Mouse (Mus musculus): ENCODE measurements around the gene Gm20388. TPM values are rescaled to one million over a fixed set of nuclear protein-coding genes. Genes with fewer than 3 reads are reported as not detected.

The Gm20388 gene
- total RNA-seq, 4 experiments from 2014 or later: 0.17 to 15.1 (median 6.6) TPM

- DNase-seq (ENCODE audit: low spot score in 2 of 2): no peak
Measured at GRCm38 (mm10) chr8:120226700-120227577, 316.3 kb downstream of the Gm20388 start.

- DNase-seq (ENCODE audit: low spot score in 2 of 2): no peak
Measured at GRCm38 (mm10) chr8:120227578-120227876, 316.9 kb downstream of the Gm20388 start.

GRCm38 (mm10) chr8:120227891-120228591, 317.4 kb downstream of the Gm20388 start, which contains the start of gene Gse1:
Gene Gse1, plus strand, starts transcription at chr8:120228456.
- DNase-seq (ENCODE audit: low spot score in 2 of 2): peak in 1 of 2 experiments; percentile 66

GRCm38 (mm10) chr8:120228781-120229573, 318.3 kb downstream of the Gm20388 start:
- no peak for DNase-seq (ENCODE audit: low spot score in 2 of 2)

GRCm38 (mm10) chr8:120229574-120229916, 318.9 kb downstream of the Gm20388 start:
- DNase-seq (ENCODE audit: low spot score in 2 of 2): no peak

GRCm38 (mm10) chr8:120230081-120230480, 319.4 kb downstream of the Gm20388 start:
- no peak for DNase-seq (ENCODE audit: low spot score in 2 of 2)

GRCm38 (mm10) chr8:120230715-120231614, 320.3 kb downstream of the Gm20388 start:
- no peak for DNase-seq (ENCODE audit: low spot score in 2 of 2)

GRCm38 (mm10) chr8:120231870-120232269, 321.2 kb downstream of the Gm20388 start:
- DNase-seq (ENCODE audit: low spot score in 2 of 2): no peak

GRCm38 (mm10) chr8:120232398-120232797, 321.8 kb downstream of the Gm20388 start:
- DNase-seq (ENCODE audit: low spot score in 2 of 2): no peak

GRCm38 (mm10) chr8:120232913-120233312, 322.3 kb downstream of the Gm20388 start:
- no peak for DNase-seq (ENCODE audit: low spot score in 2 of 2)

GRCm38 (mm10) chr8:120234457-120234856, 323.8 kb downstream of the Gm20388 start:
- no peak for DNase-seq (ENCODE audit: low spot score in 2 of 2)

GRCm38 (mm10) chr8:120234866-120235265, 324.2 kb downstream of the Gm20388 start:
- DNase-seq (ENCODE audit: low spot score in 2 of 2): no peak

- DNase-seq (ENCODE audit: low spot score in 2 of 2): no peak
Measured at GRCm38 (mm10) chr8:120243222-120243621, 332.6 kb downstream of the Gm20388 start.

- no peak for DNase-seq (ENCODE audit: low spot score in 2 of 2)
Measured at GRCm38 (mm10) chr8:120243916-120244451, 333.3 kb downstream of the Gm20388 start.

- no peak for DNase-seq (ENCODE audit: low spot score in 2 of 2)
Measured at GRCm38 (mm10) chr8:120244553-120244952, 333.9 kb downstream of the Gm20388 start.

GRCm38 (mm10) chr8:120247618-120248017, 337.0 kb downstream of the Gm20388 start:
- no peak for DNase-seq (ENCODE audit: low spot score in 2 of 2)

GRCm38 (mm10) chr8:120248031-120248430, 337.4 kb downstream of the Gm20388 start:
- no peak for DNase-seq (ENCODE audit: low spot score in 2 of 2)

GRCm38 (mm10) chr8:120248451-120248850, 337.8 kb downstream of the Gm20388 start:
- DNase-seq (ENCODE audit: low spot score in 2 of 2): no peak

GRCm38 (mm10) chr8:120249800-120250336, 339.2 kb downstream of the Gm20388 start:
- DNase-seq (ENCODE audit: low spot score in 2 of 2): no peak

- no peak for DNase-seq (ENCODE audit: low spot score in 2 of 2)
Measured at GRCm38 (mm10) chr8:120250750-120251410, 340.2 kb downstream of the Gm20388 start.
